Mouse (Mus musculus): ENCODE measurements around the gene Pdcd2.

- TF ChIP-seq POLR2A (IDR thresholded peaks at IDR 0.05; ENCODE audit: control insufficient read depth, low read depth, low read length) (no peak), CTCF (IDR thresholded peaks at IDR 0.05; ENCODE audit: control insufficient read depth, insufficient read depth, insufficient replicate concordance, low read depth, low read length) (no peak)
These were observed 8.3 kb downstream of the Pdcd2 start for GRCm38 (mm10) chr17:15518766-15519165.
